Mouse (Mus musculus): ENCODE measurements around the gene Plb1. TPM values are rescaled to one million over a fixed set of nuclear protein-coding genes. Genes with fewer than 3 reads are reported as not detected.

The Plb1 gene
- polyA plus RNA-seq, 1 experiment: 16.0 TPM

- no peaks in the 10 kb centered on the region for H3K4me1 ChIP-seq (ENCODE audit: control insufficient read depth, insufficient read depth, low read length)
- no peak overlapping the region for H3K4me3 ChIP-seq (replicated peaks; ENCODE audit: extremely low read depth, low read depth, low read length)
- WGBS: 89% methylated on average over 3 of the region's 3 CpGs
- DNase-seq: no peak
- TF ChIP-seq CTCF (IDR thresholded peaks at IDR 0.05; ENCODE audit: insufficient read depth, low read length) (no peak), POLR2A (IDR thresholded peaks at IDR 0.05; ENCODE audit: borderline replicate concordance, extremely low read depth, low read depth, low read length) (no peak)
Observed at GRCm38 (mm10) chr5:32199594-32199993, 32.9 kb upstream of the Plb1 start.

- peak; percentile 72 for TF ChIP-seq CTCF (IDR thresholded peaks at IDR 0.05; ENCODE audit: insufficient read depth, low read length)
- no peak for TF ChIP-seq POLR2A (IDR thresholded peaks at IDR 0.05; ENCODE audit: borderline replicate concordance, extremely low read depth, low read depth, low read length)
- Histone ChIP-seq H3K4me1 (ENCODE audit: control insufficient read depth, insufficient read depth, low read length) (no peaks in the 10 kb centered on the region), H3K4me3 (replicated peaks; ENCODE audit: extremely low read depth, low read depth, low read length) (no peak overlapping the region)
- DNase-seq: no peak
- 74% methylated on average over 4 of the region's 4 CpGs for WGBS
Observed at GRCm38 (mm10) chr5:32204653-32205052, 27.9 kb upstream of the Plb1 start.

- no peak overlapping the region for H3K4me3 ChIP-seq (replicated peaks; ENCODE audit: extremely low read depth, low read depth, low read length)
- TF ChIP-seq CTCF (IDR thresholded peaks at IDR 0.05; ENCODE audit: insufficient read depth, low read length) (no peak), POLR2A (IDR thresholded peaks at IDR 0.05; ENCODE audit: borderline replicate concordance, extremely low read depth, low read depth, low read length) (no peak)
- 70% methylated on average over 2 of the region's 2 CpGs for WGBS
- no peaks in the 10 kb centered on the region for H3K4me1 ChIP-seq (ENCODE audit: control insufficient read depth, insufficient read depth, low read length)
- DNase-seq: no peak
Observed at GRCm38 (mm10) chr5:32206726-32207125, 25.8 kb upstream of the Plb1 start.

- TF ChIP-seq POLR2A (IDR thresholded peaks at IDR 0.05; ENCODE audit: borderline replicate concordance, extremely low read depth, low read depth, low read length) (no peak), CTCF (IDR thresholded peaks at IDR 0.05; ENCODE audit: insufficient read depth, low read length) (no peak)
- Histone ChIP-seq H3K4me3 (replicated peaks; ENCODE audit: extremely low read depth, low read depth, low read length) (no peak overlapping the region), H3K4me1 (ENCODE audit: control insufficient read depth, insufficient read depth, low read length) (no peaks in the 10 kb centered on the region)
- DNase-seq: no peak
- 74% methylated on average over 8 of the region's 8 CpGs for WGBS
Observed at GRCm38 (mm10) chr5:32208460-32208859, 24.0 kb upstream of the Plb1 start.

GRCm38 (mm10) chr5:32211011-32211410 lies 21.5 kb upstream of the Plb1 start:
- WGBS: 37% methylated on average over 2 of the region's 2 CpGs

GRCm38 (mm10) chr5:32213746-32214145 lies 18.8 kb upstream of the Plb1 start:
- WGBS: 50% methylated on average over 4 of the region's 4 CpGs
- no peaks in the 10 kb centered on the region for H3K4me1 ChIP-seq (ENCODE audit: control insufficient read depth, insufficient read depth, low read length)
- TF ChIP-seq CTCF (IDR thresholded peaks at IDR 0.05; ENCODE audit: insufficient read depth, low read length) (no peak), POLR2A (IDR thresholded peaks at IDR 0.05; ENCODE audit: borderline replicate concordance, extremely low read depth, low read depth, low read length) (no peak)
- H3K4me3 ChIP-seq (replicated peaks; ENCODE audit: extremely low read depth, low read depth, low read length): no peak overlapping the region
- DNase-seq: no peak

More at GRCm38 (mm10) chr5:32211011-32211410, 21.5 kb upstream of the Plb1 start:
- TF ChIP-seq CTCF (IDR thresholded peaks at IDR 0.05; ENCODE audit: insufficient read depth, low read length): no peak
- TF ChIP-seq POLR2A (IDR thresholded peaks at IDR 0.05; ENCODE audit: borderline replicate concordance, extremely low read depth, low read depth, low read length): no peak
- Histone ChIP-seq H3K4me1 (ENCODE audit: control insufficient read depth, insufficient read depth, low read length) (no peaks in the 10 kb centered on the region), H3K4me3 (replicated peaks; ENCODE audit: extremely low read depth, low read depth, low read length) (no peak overlapping the region)
- DNase-seq: no peak

GRCm38 (mm10) chr5:32215510-32215909 lies 17.0 kb upstream of the Plb1 start:
- H3K4me3 ChIP-seq (replicated peaks; ENCODE audit: extremely low read depth, low read depth, low read length): no peak overlapping the region
- no peaks in the 10 kb centered on the region for H3K4me1 ChIP-seq (ENCODE audit: control insufficient read depth, insufficient read depth, low read length)
- TF ChIP-seq POLR2A (IDR thresholded peaks at IDR 0.05; ENCODE audit: borderline replicate concordance, extremely low read depth, low read depth, low read length) (no peak), CTCF (IDR thresholded peaks at IDR 0.05; ENCODE audit: insufficient read depth, low read length) (peak; percentile 49)
- DNase-seq: peak; percentile 56
- 80% methylated on average over 10 of the region's 10 CpGs for WGBS

GRCm38 (mm10) chr5:32216465-32216864 lies 16.0 kb upstream of the Plb1 start:
- no peak for DNase-seq

GRCm38 (mm10) chr5:32217477-32217876 lies 15.0 kb upstream of the Plb1 start:
- DNase-seq: no peak
- Histone ChIP-seq H3K4me1 (ENCODE audit: control insufficient read depth, insufficient read depth, low read length) (no peaks in the 10 kb centered on the region), H3K4me3 (replicated peaks; ENCODE audit: extremely low read depth, low read depth, low read length) (no peak overlapping the region)
- TF ChIP-seq CTCF (IDR thresholded peaks at IDR 0.05; ENCODE audit: insufficient read depth, low read length) (no peak), POLR2A (IDR thresholded peaks at IDR 0.05; ENCODE audit: borderline replicate concordance, extremely low read depth, low read depth, low read length) (no peak)
- 73% methylated on average over 8 of the region's 8 CpGs for WGBS

More at GRCm38 (mm10) chr5:32216465-32216864, 16.0 kb upstream of the Plb1 start:
- H3K4me3 ChIP-seq (replicated peaks; ENCODE audit: extremely low read depth, low read depth, low read length): no peak overlapping the region
- no peaks in the 10 kb centered on the region for H3K4me1 ChIP-seq (ENCODE audit: control insufficient read depth, insufficient read depth, low read length)
- no peak for TF ChIP-seq POLR2A (IDR thresholded peaks at IDR 0.05; ENCODE audit: borderline replicate concordance, extremely low read depth, low read depth, low read length)
- 48% methylated on average over 4 of the region's 4 CpGs for WGBS

- peak; percentile 22 for DNase-seq
- Histone ChIP-seq H3K4me3 (replicated peaks; ENCODE audit: extremely low read depth, low read depth, low read length) (no peak overlapping the region), H3K4me1 (ENCODE audit: control insufficient read depth, insufficient read depth, low read length) (no peaks in the 10 kb centered on the region)
- TF ChIP-seq POLR2A (IDR thresholded peaks at IDR 0.05; ENCODE audit: borderline replicate concordance, extremely low read depth, low read depth, low read length) (no peak), CTCF (IDR thresholded peaks at IDR 0.05; ENCODE audit: insufficient read depth, low read length) (peak; percentile 42)
- WGBS: 43% methylated on average over 4 of the region's 4 CpGs
Observed at GRCm38 (mm10) chr5:32230372-32230771, 2.1 kb upstream of the Plb1 start.

Data from lung, adult 2 months (tissue).